Mouse (Mus musculus) heart, postnatal 10 days (tissue): ENCODE measurements at regions not wholly inside any gene's neighbourhood (a gene's known extent, or its start where the extent isn't known, plus 50 kb on each side); places are given as distances from the start of the nearest gene placed in this dataset.

Experiments
- DNase-seq, 2 experiments: peaks; one replicate each; pipeline ENCODE4 v3.0.0; 2021
- intact Hi-C: fragments of 180-260 bp; cut with DNase I; formaldehyde crosslinking; loops from one replicate; pipeline ENCODE4 v1.15.1; 2025

DNA sequence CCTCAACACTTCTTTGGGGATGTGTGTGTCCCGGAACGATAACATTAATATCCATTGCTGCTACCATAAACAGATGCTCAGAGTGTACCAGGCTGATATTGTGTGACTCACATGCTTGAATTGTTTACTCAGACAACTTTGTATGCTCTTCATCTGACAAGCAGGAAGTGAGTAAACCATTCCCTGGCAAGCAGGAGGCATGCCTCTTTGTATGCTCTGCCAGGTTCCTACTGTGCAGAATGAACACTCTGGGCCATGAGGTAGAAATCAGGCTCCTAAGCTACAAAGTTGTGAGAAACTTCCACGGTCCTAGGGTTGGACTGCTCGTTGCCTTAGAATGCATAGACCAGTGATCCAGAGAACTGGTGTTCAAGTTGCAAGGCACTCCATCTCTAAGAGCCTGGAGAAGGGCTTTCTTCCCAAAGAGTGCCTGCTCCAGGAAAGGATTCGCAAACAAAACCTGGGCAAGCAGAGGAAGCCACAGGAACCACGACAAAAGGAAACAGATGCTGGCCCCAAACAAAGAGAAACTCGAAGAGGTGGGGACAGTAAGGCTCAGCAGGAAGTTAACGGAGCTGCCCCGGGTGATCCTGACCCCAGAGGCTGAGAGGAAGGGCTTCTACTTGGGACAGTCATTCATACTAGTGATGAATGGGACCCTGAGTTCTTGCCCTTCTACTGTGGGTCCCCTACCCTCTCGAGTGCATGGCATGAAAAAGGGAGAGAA lies 53.2 kb upstream of the Slc22a23 start:
- intact Hi-C loops, result no loop called here
- peak in 1 of 2 experiments; percentile 17 for DNase-seq

DNA sequence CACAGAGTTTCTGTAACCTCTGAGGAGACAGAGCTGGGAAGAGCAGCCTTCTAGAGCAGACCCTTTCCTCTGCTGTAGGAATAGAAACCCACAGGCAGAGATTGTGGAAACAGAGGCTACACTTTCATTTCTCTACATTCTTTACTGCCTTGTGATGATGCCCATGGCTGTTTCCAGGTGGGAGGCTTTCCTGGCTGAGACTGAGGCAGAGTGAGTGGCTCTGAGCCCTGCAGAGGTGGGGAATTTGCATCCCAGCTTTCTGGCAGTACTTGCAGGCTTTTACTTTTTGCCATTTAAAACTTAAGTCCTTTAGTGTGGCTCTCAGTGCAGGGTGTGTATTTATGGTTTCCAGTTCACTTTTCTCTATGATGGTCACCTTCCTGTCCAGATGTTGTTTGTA lies 50.5 kb upstream of the Slc22a23 start:
- DNase-seq, result no peak
- intact Hi-C loops, result no loop called here

DNA sequence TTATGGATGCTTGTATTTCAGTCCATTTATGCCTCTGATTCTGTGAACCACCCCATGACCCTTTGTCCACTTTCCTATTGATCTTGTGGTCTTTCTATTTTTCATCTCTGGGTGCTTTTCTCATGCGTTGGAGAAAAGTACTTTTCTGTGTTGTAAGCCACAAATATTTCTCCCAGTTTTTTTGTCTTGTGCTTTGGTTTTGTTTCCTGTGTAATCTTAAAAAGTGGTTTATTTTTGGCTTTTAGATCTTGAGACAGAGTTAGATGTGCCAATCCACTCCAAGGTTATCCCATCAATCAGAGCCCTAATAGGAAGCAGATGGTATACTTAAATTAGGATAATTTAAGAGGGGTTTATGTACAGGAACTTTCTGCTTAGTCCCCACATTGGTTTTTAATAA lies 50.0 kb upstream of the Slc22a23 start:
- intact Hi-C loops, result no loop called here

More for the DNA sequence above, 50.0 kb upstream of the Slc22a23 start:
- no peak for DNase-seq
